Mouse (Mus musculus) liver, embryonic 13.5 days (tissue): Measurements from ENCODE around the gene Snrk. TPM values are rescaled to one million over a fixed set of nuclear protein-coding genes. Genes with fewer than 3 reads are reported as not detected.
A peak's percentile ranks its signal among the peaks of the same experiment; 100 is the strongest.

Experiments
- ATAC-seq: fragments of 200-750 bp; cut with Nextera tagmentation; 2 replicates; pipeline ENCODE4 v1.8.0; 2017; ENCODE audit warnings: low read depth, mild to moderate bottlenecking, moderate number of reproducible peaks, moderate library complexity
- DNase-seq: peaks from one replicate; pipeline ENCODE4 v3.0.0; 2022
- H3K27ac ChIP-seq: fragments of 300-500 bp; sonication (generic); 2 replicates; pipeline ENCODE4 v1.5.1; 2015; ENCODE audit warnings: moderate library complexity, mild to moderate bottlenecking, inconsistent platforms
- H3K27me3 ChIP-seq: fragments of 300-500 bp; sonication (generic); 2 replicates; pipeline ENCODE4 v1.6.1; 2015; ENCODE audit warnings: mild to moderate bottlenecking, inconsistent platforms
- H3K36me3 ChIP-seq: fragments of 300-500 bp; sonication (generic); 2 replicates; pipeline ENCODE4 v1.6.1; 2015; ENCODE audit warnings: mild to moderate bottlenecking, inconsistent platforms
- H3K4me1 ChIP-seq: fragments of 300-500 bp; sonication (generic); replicated peaks from 2 replicates; pipeline ENCODE4 v1.6.1; 2015; ENCODE audit warnings: inconsistent platforms
- H3K4me2 ChIP-seq: fragments of 300-500 bp; sonication (generic); 2 replicates; pipeline ENCODE4 v1.6.1; 2015; ENCODE audit warnings: inconsistent platforms, mild to moderate bottlenecking, moderate library complexity
- H3K4me3 ChIP-seq: fragments of 300-500 bp; sonication (generic); replicated peaks from 2 replicates; pipeline ENCODE4 v1.5.1; 2015; ENCODE audit warnings: mild to moderate bottlenecking, inconsistent platforms
- H3K9ac ChIP-seq: fragments of 300-500 bp; sonication (generic); 2 replicates; pipeline ENCODE4 v1.6.1; 2015; ENCODE audit warnings: mild to moderate bottlenecking, inconsistent platforms
- H3K9me3 ChIP-seq: fragments of 300-500 bp; sonication (generic); replicated peaks from 2 replicates; pipeline ENCODE4 v1.6.1; 2016; ENCODE audit warnings: inconsistent platforms
- WGBS: fragments of 180-500 bp; shearing (Covaris S2); methylation state at CpG from one replicate; pipeline ENCODE4 v1.1.7; 2015; ENCODE audit not compliant: insufficient replicate concordance; 5-methylcytosine and 5-hydroxymethylcytosine counted together
- polyA plus RNA-seq: library from polyadenylated mRNA; unstranded; fragments of >200 nt; fragmentation: Nextera tagmentation; extraction: Ambion mirVana; gene quantifications from 2 replicates; pipeline ENCODE4 v1.2.1, GENCODE M21; 2015

The Snrk gene
- 14.6 and 21.8 TPM in 2 replicates for polyA plus RNA-seq

DNA sequence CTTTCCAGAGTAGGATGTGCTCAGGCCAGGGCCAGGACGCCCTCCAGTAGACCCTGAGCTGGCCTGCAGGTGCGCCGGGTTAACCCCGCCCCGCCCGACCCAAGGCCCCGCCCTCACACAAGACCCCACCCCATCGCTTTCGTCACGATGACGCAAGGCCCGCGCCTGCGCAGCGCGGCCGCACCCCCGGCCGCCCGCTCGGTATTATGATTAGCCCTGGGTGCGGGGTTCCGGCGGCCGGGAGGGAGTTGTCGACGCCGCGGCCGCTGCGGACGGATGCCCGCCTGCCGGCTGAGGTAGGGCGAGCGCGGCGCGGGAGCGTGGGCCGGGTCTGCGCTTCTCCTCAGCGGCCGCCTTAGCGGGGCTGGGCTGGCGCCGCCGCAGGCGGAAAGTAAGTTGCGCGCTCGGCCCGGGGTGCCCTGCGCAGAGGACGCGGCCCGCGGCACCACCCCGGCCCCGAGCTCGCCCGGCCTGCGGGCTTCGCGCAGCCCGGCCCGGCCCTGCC is at the start of gene Snrk:
TSS of gene Snrk (plus strand) at position 155 of the 505 bp plus-strand sequence.
- peaks cover 49% of the 10 kb centered on the region for H3K4me1 ChIP-seq
- no peaks in the 10 kb centered on the region for H3K27me3 ChIP-seq
- H3K27ac ChIP-seq: peak within 1 kb of the TSS; percentile 89
- no peaks in the 10 kb centered on the region for H3K9me3 ChIP-seq
- peak within 1 kb of the TSS; percentile 94 for H3K9ac ChIP-seq
- peak within 1 kb of the TSS; percentile 89 for H3K4me2 ChIP-seq
- ATAC-seq: peak; percentile 94
- peak within 1 kb of the TSS; percentile 87 for H3K4me3 ChIP-seq
- H3K36me3 ChIP-seq: no peaks in the 10 kb centered on the region
- WGBS: under 1% methylated on average over 64 of the region's 67 CpGs
- DNase-seq: peak; percentile 71

- WGBS: 63% methylated on average over 2 of the region's 2 CpGs
- H3K9ac ChIP-seq: no peak overlapping the region
- DNase-seq: no peak
- no peaks in the 10 kb centered on the region for H3K36me3 ChIP-seq
- H3K9me3 ChIP-seq: no peaks in the 10 kb centered on the region
- H3K4me1 ChIP-seq: no peaks in the 10 kb centered on the region
- H3K27ac ChIP-seq: no peak overlapping the region
- H3K4me3 ChIP-seq: no peak overlapping the region
- no peak overlapping the region for H3K4me2 ChIP-seq
- H3K27me3 ChIP-seq: no peaks in the 10 kb centered on the region
- no peak for ATAC-seq
Measured at GRCm38 (mm10) chr9:122067654-122068053, 49.4 kb upstream of the Snrk start.

DNA sequence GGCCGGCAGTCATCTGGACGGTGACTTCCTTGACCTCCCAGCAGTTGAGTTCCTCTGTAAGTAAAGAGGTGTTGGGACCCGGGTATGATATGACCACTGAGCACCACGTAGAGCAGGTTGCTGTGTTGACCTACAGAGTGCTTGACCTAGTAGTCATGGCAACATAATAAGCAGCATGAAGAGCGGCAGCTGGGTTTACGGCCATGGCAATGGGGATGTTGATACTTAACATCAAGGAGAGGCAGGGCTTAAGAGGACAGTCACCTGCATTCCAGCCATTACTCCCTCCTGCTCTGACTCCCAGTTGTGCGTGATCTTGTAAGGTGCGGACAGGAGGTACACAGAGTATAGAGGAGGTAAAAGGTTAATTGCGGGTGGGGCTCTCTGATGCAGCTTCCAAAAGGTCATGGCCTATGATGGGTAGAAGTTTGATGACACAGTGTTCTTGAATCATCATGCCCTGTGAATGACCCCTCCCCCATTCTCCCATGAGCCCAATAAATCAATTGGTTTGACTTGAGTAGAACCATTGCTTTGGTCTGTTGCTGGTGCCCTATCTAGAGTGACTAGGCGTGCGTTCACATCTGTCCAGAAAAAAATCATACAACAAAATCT is 47.4 kb upstream of the Snrk start:
- Histone ChIP-seq H3K4me2 (no peak overlapping the region), H3K27me3 (no peaks in the 10 kb centered on the region), H3K4me1 (no peaks in the 10 kb centered on the region), H3K9ac (no peak overlapping the region), H3K9me3 (no peaks in the 10 kb centered on the region), H3K4me3 (no peak overlapping the region), H3K27ac (no peak overlapping the region), H3K36me3 (no peaks in the 10 kb centered on the region)
- WGBS: 56% methylated on average over 11 of the region's 11 CpGs
- ATAC-seq: no peak
- DNase-seq: no peak

GRCm38 (mm10) chr9:122073980-122074379 is 43.1 kb upstream of the Snrk start:
- Histone ChIP-seq H3K27me3 (no peaks in the 10 kb centered on the region), H3K27ac (no peak overlapping the region), H3K9me3 (no peaks in the 10 kb centered on the region), H3K9ac (no peak overlapping the region), H3K4me1 (no peaks in the 10 kb centered on the region), H3K4me2 (no peak overlapping the region), H3K36me3 (no peaks in the 10 kb centered on the region), H3K4me3 (no peak overlapping the region)
- ATAC-seq (no peak), DNase-seq (no peak)
- WGBS: 27% methylated on average over 2 of the region's 2 CpGs

GRCm38 (mm10) chr9:122074575-122074974 is 42.5 kb upstream of the Snrk start:
- WGBS: 82% methylated on average over 13 of the region's 13 CpGs
- Histone ChIP-seq H3K4me1 (no peaks in the 10 kb centered on the region), H3K9me3 (no peaks in the 10 kb centered on the region), H3K36me3 (no peaks in the 10 kb centered on the region), H3K27me3 (no peaks in the 10 kb centered on the region), H3K27ac (no peak overlapping the region), H3K4me2 (no peak overlapping the region), H3K4me3 (no peak overlapping the region), H3K9ac (no peak overlapping the region)
- no peak for DNase-seq
- no peak for ATAC-seq

- DNase-seq (no peak), ATAC-seq (no peak)
- Histone ChIP-seq H3K4me3 (no peak overlapping the region), H3K9me3 (no peaks in the 10 kb centered on the region), H3K4me2 (no peak overlapping the region), H3K9ac (no peak overlapping the region), H3K27me3 (no peaks in the 10 kb centered on the region), H3K27ac (no peak overlapping the region), H3K36me3 (no peaks in the 10 kb centered on the region), H3K4me1 (no peaks in the 10 kb centered on the region)
- WGBS: 59% methylated on average over 5 of the region's 5 CpGs
Measured at GRCm38 (mm10) chr9:122078456-122078855, 38.6 kb upstream of the Snrk start.

- H3K9ac ChIP-seq: no peak overlapping the region
- WGBS: 58% methylated on average over 4 of the region's 4 CpGs
- H3K4me1 ChIP-seq: no peaks in the 10 kb centered on the region
- ATAC-seq (no peak), DNase-seq (no peak)
- H3K27me3 ChIP-seq: no peaks in the 10 kb centered on the region
- no peaks in the 10 kb centered on the region for H3K9me3 ChIP-seq
- H3K4me3 ChIP-seq: no peak overlapping the region
- H3K4me2 ChIP-seq: no peak overlapping the region
- no peaks in the 10 kb centered on the region for H3K36me3 ChIP-seq
- no peak overlapping the region; the same call in 1 of the 2 replicates for H3K27ac ChIP-seq
Measured at GRCm38 (mm10) chr9:122083698-122084097, 33.4 kb upstream of the Snrk start.

- H3K27me3 ChIP-seq: no peaks in the 10 kb centered on the region
- H3K4me3 ChIP-seq: no peak overlapping the region
- no peak for ATAC-seq
- H3K4me1 ChIP-seq: no peaks in the 10 kb centered on the region
- no peak overlapping the region for H3K4me2 ChIP-seq
- H3K9me3 ChIP-seq: no peaks in the 10 kb centered on the region
- no peak overlapping the region for H3K9ac ChIP-seq
- no peaks in the 10 kb centered on the region for H3K36me3 ChIP-seq
- no peak for DNase-seq
- no peak overlapping the region for H3K27ac ChIP-seq
- WGBS: 8% methylated on average over 4 of the region's 4 CpGs
Measured at GRCm38 (mm10) chr9:122084175-122084574, 32.9 kb upstream of the Snrk start.

- H3K9me3 ChIP-seq: no peaks in the 10 kb centered on the region
- no peak overlapping the region for H3K9ac ChIP-seq
- H3K4me1 ChIP-seq: no peaks in the 10 kb centered on the region
- H3K27me3 ChIP-seq: no peaks in the 10 kb centered on the region
- H3K4me3 ChIP-seq: no peak overlapping the region
- 54% methylated on average over 4 of the region's 4 CpGs for WGBS
- DNase-seq: no peak
- ATAC-seq: no peak
- H3K36me3 ChIP-seq: no peaks in the 10 kb centered on the region
- H3K27ac ChIP-seq: peak overlapping the region; percentile 44; the same call in 1 of the 2 replicates
- H3K4me2 ChIP-seq: no peak overlapping the region
Measured at GRCm38 (mm10) chr9:122084636-122085035, 32.4 kb upstream of the Snrk start.

DNA sequence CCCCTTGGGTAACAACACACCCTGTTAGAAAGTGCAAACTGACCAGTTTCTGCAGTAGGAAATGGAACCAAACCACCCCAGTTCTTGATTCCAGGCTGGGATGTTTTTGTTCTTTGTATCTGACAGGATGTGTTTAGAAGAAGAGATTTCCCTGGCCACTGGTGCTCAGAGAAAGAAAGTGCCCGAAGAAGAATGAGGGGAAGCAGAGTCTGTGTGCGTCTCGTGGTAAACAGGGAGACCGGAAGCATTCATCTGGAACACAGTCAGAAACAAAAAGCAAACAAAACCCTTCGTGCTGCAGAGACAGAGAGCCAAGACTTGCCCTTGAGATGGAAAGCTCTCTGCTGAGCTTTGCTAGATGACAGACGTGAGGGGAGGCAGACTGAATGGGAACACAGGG is 32.0 kb upstream of the Snrk start:
- H3K27me3 ChIP-seq: no peaks in the 10 kb centered on the region
- no peak overlapping the region for H3K27ac ChIP-seq
- H3K9me3 ChIP-seq: no peaks in the 10 kb centered on the region
- H3K9ac ChIP-seq: no peak overlapping the region
- no peak overlapping the region for H3K4me3 ChIP-seq
- no peaks in the 10 kb centered on the region for H3K36me3 ChIP-seq
- WGBS: 17% methylated on average over 6 of the region's 6 CpGs
- DNase-seq (no peak), ATAC-seq (no peak)
- no peak overlapping the region for H3K4me2 ChIP-seq
- H3K4me1 ChIP-seq: no peaks in the 10 kb centered on the region

GRCm38 (mm10) chr9:122085550-122086205 is 31.4 kb upstream of the Snrk start:
- WGBS: 47% methylated on average over 3 of the region's 3 CpGs
- no peaks in the 10 kb centered on the region for H3K4me1 ChIP-seq
- no peaks in the 10 kb centered on the region for H3K27me3 ChIP-seq
- ATAC-seq (no peak), DNase-seq (no peak)
- H3K9me3 ChIP-seq: no peaks in the 10 kb centered on the region
- H3K27ac ChIP-seq: no peak overlapping the region
- no peak overlapping the region for H3K4me3 ChIP-seq
- H3K36me3 ChIP-seq: no peaks in the 10 kb centered on the region
- no peak overlapping the region for H3K4me2 ChIP-seq
- no peak overlapping the region for H3K9ac ChIP-seq

- 81% methylated on average over 6 of the region's 6 CpGs for WGBS
- no peaks in the 10 kb centered on the region for H3K9me3 ChIP-seq
Measured at GRCm38 (mm10) chr9:122087086-122087485, 30.0 kb upstream of the Snrk start.

More at GRCm38 (mm10) chr9:122087086-122087485, 30.0 kb upstream of the Snrk start:
- H3K27me3 ChIP-seq: no peaks in the 10 kb centered on the region
- no peak overlapping the region for H3K4me2 ChIP-seq
- H3K4me3 ChIP-seq: no peak overlapping the region
- peaks cover 9% of the 10 kb centered on the region; the same call in 1 of the 2 replicates for H3K4me1 ChIP-seq
- DNase-seq: no peak
- ATAC-seq: no peak
- no peaks in the 10 kb centered on the region for H3K36me3 ChIP-seq
- no peak overlapping the region for H3K27ac ChIP-seq
- H3K9ac ChIP-seq: no peak overlapping the region
